Comparison of ENCODE assay signal across 9 mouse cellular contexts in the genomic region with DNA sequence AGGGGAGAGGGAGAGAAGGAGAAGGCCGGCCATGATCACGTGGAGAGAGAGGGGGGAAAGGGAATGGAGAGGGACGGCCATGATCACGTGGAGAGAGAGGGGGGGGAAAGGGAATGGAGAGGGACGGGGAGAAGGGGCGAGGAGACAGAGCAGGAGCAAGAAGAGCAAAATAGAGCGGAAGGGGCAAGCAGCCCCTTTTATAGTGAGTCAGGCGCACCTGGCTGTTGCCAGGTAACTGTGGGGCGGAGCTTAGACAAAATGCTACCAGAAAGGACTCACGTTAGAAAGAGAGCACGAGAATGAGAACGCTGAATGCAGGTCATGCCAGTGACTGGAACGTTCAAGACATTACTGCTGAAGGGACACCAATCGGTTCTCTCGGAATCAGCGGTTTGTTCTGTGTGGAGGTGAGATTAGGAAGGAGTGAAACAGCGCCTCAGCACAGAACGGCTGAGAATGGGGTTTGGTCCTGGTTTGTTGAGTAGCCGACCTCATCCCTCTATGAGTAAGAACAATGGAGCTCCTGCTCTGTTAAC. TPM values are rescaled to one million over a fixed set of nuclear protein-coding genes. Genes with fewer than 3 reads are reported as not detected.
DNase-seq lines count a peak whose midpoint lies in the region; ATAC-seq and TF ChIP-seq lines count a peak whose summit lies in the region.
"Had no signal": no experiment of that assay in that cellular context is flagged by ENCODE, and none has a peak within 500 bp of the region (broad histone marks: within the 10 kb centered on the region; RNA-seq: fewer than 3 reads in every experiment).

No protein-coding gene starts in this region.

- H3K27ac ChIP-seq in left cerebral cortex, adult 2 months, result peak overlapping the region; percentile 67
- H3K27ac ChIP-seq in embryonic facial prominence, embryonic 15.5 days (replicated peaks), result no peak overlapping the region
- H3K27ac ChIP-seq in limb, embryonic 12.5 days, result no peak overlapping the region

- no peaks in the 10 kb centered on the region for H3K9me3 ChIP-seq in embryonic facial prominence, embryonic 15.5 days (replicated peaks)
- H3K9me3 ChIP-seq in limb, embryonic 12.5 days, result no peaks in the 10 kb centered on the region

- H3K4me3 ChIP-seq in left cerebral cortex, adult 2 months, result peak overlapping the region; percentile 22
- H3K4me3 ChIP-seq in embryonic facial prominence, embryonic 15.5 days (replicated peaks), result peak overlapping the region; percentile 21
- peak overlapping the region; percentile 23 for H3K4me3 ChIP-seq in limb, embryonic 12.5 days (replicated peaks)

- WGBS in embryonic facial prominence, embryonic 15.5 days, result 14% methylated on average over 19 of the region's 19 CpGs
- 16% methylated on average over 19 of the region's 19 CpGs for WGBS in limb, embryonic 12.5 days

- 0 out of 2 replicates have a peak, but pooled peaks cover 5% of the 10 kb centered on the region for H3K4me1 ChIP-seq in embryonic facial prominence, embryonic 15.5 days
- no peaks in the 10 kb centered on the region for H3K4me1 ChIP-seq in limb, embryonic 12.5 days (replicated peaks)

- H3K9ac ChIP-seq in embryonic facial prominence, embryonic 15.5 days, result no peak overlapping the region
- no peak overlapping the region for H3K9ac ChIP-seq in limb, embryonic 12.5 days (replicated peaks)

- ATAC-seq in embryonic facial prominence, embryonic 15.5 days (ENCODE audit: insufficient number of reproducible peaks, low FRiP score, low TSS enrichment, low read depth), result no peak
- no peak for ATAC-seq in limb, embryonic 12.5 days (ENCODE audit: insufficient number of reproducible peaks, insufficient read depth, low FRiP score, low TSS enrichment, low read depth)

- H3K36me3 ChIP-seq in embryonic facial prominence, embryonic 15.5 days, result no peaks in the 10 kb centered on the region
- H3K36me3 ChIP-seq in limb, embryonic 12.5 days, result no peaks in the 10 kb centered on the region

- TF ChIP-seq CTCF in left cerebral cortex, adult 2 months (IDR thresholded peaks at IDR 0.05), result no peak

- intact Hi-C loops in left cerebral cortex, adult 2 months (cut with DNase I), result no loop called here
- intact Hi-C loops in left cerebral cortex, postnatal 25 days (cut with DNase I), result no loop called here

- no peaks in the 10 kb centered on the region for H3K27me3 ChIP-seq in embryonic facial prominence, embryonic 15.5 days
- no peaks in the 10 kb centered on the region for H3K27me3 ChIP-seq in limb, embryonic 12.5 days

- peak in 1 of 2 experiments; percentile 24 for DNase-seq in left cerebral cortex, adult 2 months (ENCODE audit: extremely low spot score in 1 of 2, low spot score in 2 of 2)
- DNase-seq in left cerebral cortex, postnatal 25 days (ENCODE audit: low spot score in 2 of 2), result no peak
- DNase-seq in retina, embryonic 14.5 days (ENCODE audit: low spot score), result peak; percentile 37
- no peak for DNase-seq in adipocyte (ENCODE audit: low spot score)
- DNase-seq in left cerebral cortex, adult 18-20 months (ENCODE audit: low spot score in 2 of 2), result no peak
- DNase-seq in frontal cortex, postnatal 10 days (ENCODE audit: low spot score in 2 of 2), result no peak

- peak overlapping the region; percentile 42 for H3K4me2 ChIP-seq in embryonic facial prominence, embryonic 15.5 days (replicated peaks)
- H3K4me2 ChIP-seq in limb, embryonic 12.5 days, result peak overlapping the region; percentile 50

RNA-seq across cellular contexts. Expression of a gene that starts 34.5 kb away (rescaled TPM):
- 1 to 10 TPM; 3.3 to 3.8 TPM for total RNA-seq in left cerebral cortex, adult 2 months (2021)
- total RNA-seq in left cerebral cortex, postnatal 25 days (2021), result 1 to 10 TPM; 2.2 to 3.2 TPM
- polyA plus RNA-seq in embryonic facial prominence, embryonic 15.5 days (2015; fragmentation: Nextera tagmentation; extraction: Ambion mirVana), result 0.89 and 0.96 TPM in 2 replicates
- polyA plus RNA-seq in limb, embryonic 12.5 days (2016; fragmentation: Nextera tagmentation; extraction: Ambion mirVana), result not detected in 2 replicates
- total RNA-seq in left cerebral cortex, adult 18-20 months (2021), result 1 to 10 TPM; 1.9 to 3.0 TPM
- polyA plus RNA-seq: small intestine, adult 2 months had no signal

RNA-seq across cellular contexts. Expression of a gene that starts 45.3 kb away (rescaled TPM):
- total RNA-seq in left cerebral cortex, adult 2 months (2021), result under 1 TPM in 1 of 2 experiments, not detected in 1; 0.09 TPM
- under 1 TPM; 0.14 to 0.16 TPM for total RNA-seq in left cerebral cortex, postnatal 25 days (2021)
- polyA plus RNA-seq in embryonic facial prominence, embryonic 15.5 days (2015; fragmentation: Nextera tagmentation; extraction: Ambion mirVana), result not detected in 2 replicates
- 0.08 TPM in 1 of 2 replicates, not detected in the other for polyA plus RNA-seq in limb, embryonic 12.5 days (2016; fragmentation: Nextera tagmentation; extraction: Ambion mirVana)
- total RNA-seq in left cerebral cortex, adult 18-20 months (2021), result under 1 TPM; 0.16 to 0.23 TPM

RNA-seq across cellular contexts. Expression of a gene that starts 55.9 kb away (rescaled TPM):
- total RNA-seq in left cerebral cortex, adult 2 months (2021), result 100 to 1,000 TPM; 580 to 609 TPM
- total RNA-seq in left cerebral cortex, postnatal 25 days (2021), result 100 to 1,000 TPM; 585 to 640 TPM
- 179 and 181 TPM in 2 replicates for polyA plus RNA-seq in embryonic facial prominence, embryonic 15.5 days (2015; fragmentation: Nextera tagmentation; extraction: Ambion mirVana)
- 304 and 317 TPM in 2 replicates for polyA plus RNA-seq in limb, embryonic 12.5 days (2016; fragmentation: Nextera tagmentation; extraction: Ambion mirVana)
- total RNA-seq in left cerebral cortex, adult 18-20 months (2021), result 100 to 1,000 TPM; 581 to 588 TPM
